Mouse (Mus musculus): Measurements from ENCODE around the gene Gnat3.

Gnat3 gene

DNA sequence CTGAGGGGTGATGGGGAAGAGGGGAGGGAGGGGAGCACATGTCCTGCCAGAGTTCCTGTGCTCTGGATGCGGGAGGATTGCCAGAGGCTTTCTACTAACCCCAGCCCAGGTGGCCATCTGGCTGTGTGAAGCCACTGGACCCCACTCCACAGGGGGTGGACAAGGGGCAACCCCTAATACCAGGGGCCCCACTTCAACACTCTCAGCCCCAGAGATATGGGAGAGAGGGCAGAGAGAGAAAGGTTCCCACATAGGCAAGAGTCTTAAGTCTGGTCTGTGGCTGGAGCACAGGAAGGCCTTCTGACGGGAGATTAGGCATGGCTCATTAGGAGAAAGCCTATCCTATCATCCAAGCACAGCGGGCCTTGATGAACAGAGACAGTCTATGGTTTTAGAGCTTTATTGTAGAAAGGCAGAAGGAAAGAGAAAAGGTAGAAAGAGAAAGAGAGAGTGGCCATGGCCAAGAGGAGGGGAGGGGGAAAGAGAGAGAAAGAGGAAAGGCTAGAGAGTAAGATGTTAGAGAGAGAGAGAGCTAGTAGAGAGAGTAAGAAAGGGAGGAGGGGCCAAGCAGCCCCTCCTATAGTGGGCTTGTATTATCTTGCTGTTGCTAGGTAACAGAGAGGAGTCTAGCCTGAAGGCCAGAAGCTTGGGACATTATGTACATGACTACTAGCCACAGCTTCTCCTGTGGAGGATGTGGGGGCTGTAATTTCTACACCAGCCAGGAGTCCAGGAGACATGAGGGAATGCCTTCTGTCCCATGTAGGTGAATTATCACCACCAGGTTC lies 42.7 kb downstream of the Gnat3 start:
- in situ Hi-C loops (cut with MboI; ENCODE audit: unreplicated experiment in 2 of 2): loop anchor here in 1 of 2 experiments (25.0 kb wide), 1 partner anchor 1018 kb away; no protein-coding TSS in a partner anchor

- in situ Hi-C loops (cut with MboI; ENCODE audit: unreplicated experiment in 2 of 2): loop anchor here in 1 of 2 experiments (25.0 kb wide), 1 partner anchor 1019 kb away; no protein-coding TSS in a partner anchor
These were observed 43.8 kb downstream of the Gnat3 start for GRCm38 (mm10) chr5:18006157-18006556.

GRCm38 (mm10) chr5:18007067-18007466 lies 44.7 kb downstream of the Gnat3 start:
- in situ Hi-C loops (cut with MboI; ENCODE audit: unreplicated experiment in 2 of 2): loop anchor here in 1 of 2 experiments (25.0 kb wide), 1 partner anchor 1020 kb away; no protein-coding TSS in a partner anchor

GRCm38 (mm10) chr5:18010301-18010700 lies 48.0 kb downstream of the Gnat3 start:
- in situ Hi-C loops (cut with MboI; ENCODE audit: unreplicated experiment in 2 of 2): loop anchor here (5.0 to 25.0 kb wide), 5 partner anchors 176 to 1036 kb away; no protein-coding TSS in a partner anchor

DNA sequence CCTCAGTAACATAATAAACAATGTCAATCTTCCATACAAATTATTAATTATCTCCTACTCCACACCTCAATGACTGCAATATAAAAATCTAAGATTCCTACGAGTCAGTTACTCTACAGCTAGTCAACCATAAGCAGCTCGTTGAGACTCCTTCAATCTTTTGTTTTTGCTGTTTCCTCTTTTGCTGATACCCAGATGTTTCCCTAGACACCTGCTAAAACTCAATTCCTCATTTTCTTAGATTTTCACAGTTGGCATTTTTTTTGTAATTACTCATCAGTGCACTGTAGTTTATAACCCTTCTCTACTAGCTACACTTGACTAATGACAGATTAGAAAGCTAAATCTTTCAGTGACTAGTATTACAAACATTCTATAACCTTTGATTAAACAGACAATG lies 50.8 kb downstream of the Gnat3 start:
- in situ Hi-C loops (cut with MboI; ENCODE audit: unreplicated experiment in 2 of 2): loop anchor here (5.0 to 25.0 kb wide), 5 partner anchors 178 to 1038 kb away; no protein-coding TSS in a partner anchor

- in situ Hi-C loops (cut with MboI; ENCODE audit: unreplicated experiment in 2 of 2): loop anchor here (5.0 to 25.0 kb wide), 5 partner anchors 180 to 1040 kb away; no protein-coding TSS in a partner anchor
These were observed 52.0 kb downstream of the Gnat3 start for GRCm38 (mm10) chr5:18014209-18014829.

DNA sequence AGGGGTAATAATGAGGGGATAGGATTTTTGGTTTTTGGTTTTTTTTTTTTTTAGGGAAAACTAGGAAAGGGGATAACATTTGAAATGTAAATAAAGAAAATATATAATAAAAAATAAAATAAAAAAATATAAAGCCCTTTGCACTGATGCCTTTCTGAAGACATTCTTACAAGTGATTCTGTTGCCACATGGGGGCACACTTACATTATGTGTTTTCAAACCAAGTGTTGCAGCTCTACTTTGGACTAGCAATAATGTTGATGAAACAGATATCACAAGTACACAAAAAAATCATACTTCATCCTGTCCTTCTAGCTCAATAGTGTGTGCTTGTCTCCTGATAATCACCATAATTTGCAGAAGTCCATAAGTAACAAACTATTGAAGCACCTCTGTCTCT lies 61.0 kb downstream of the Gnat3 start:
- in situ Hi-C loops (cut with MboI; ENCODE audit: unreplicated experiment in 2 of 2): loop anchor here in 1 of 2 experiments (25.0 kb wide), 1 partner anchor 1036 kb away; no protein-coding TSS in a partner anchor

- in situ Hi-C loops (cut with MboI; ENCODE audit: unreplicated experiment in 2 of 2): loop anchor here (25.0 kb wide), 1 partner anchor 640 kb away; no protein-coding TSS in a partner anchor
These were observed 65.2 kb downstream of the Gnat3 start for GRCm38 (mm10) chr5:18027531-18027930.

GRCm38 (mm10) chr5:18035848-18036638 lies 73.7 kb downstream of the Gnat3 start:
- in situ Hi-C loops (cut with MboI; ENCODE audit: unreplicated experiment in 2 of 2): loop anchor here (25.0 kb wide), 1 partner anchor 649 kb away; no protein-coding TSS in a partner anchor

GRCm38 (mm10) chr5:18043022-18043421 lies 80.7 kb downstream of the Gnat3 start:
- in situ Hi-C loops (cut with MboI; ENCODE audit: unreplicated experiment in 2 of 2): loop anchor here (5.0 to 25.0 kb wide), 4 partner anchors 228 to 1108 kb away; no protein-coding TSS in a partner anchor

- in situ Hi-C loops (cut with MboI; ENCODE audit: unreplicated experiment in 2 of 2): loop anchor here (10.0 to 25.0 kb wide), 3 partner anchors 234 to 1114 kb away; no protein-coding TSS in a partner anchor
These were observed 86.5 kb downstream of the Gnat3 start for GRCm38 (mm10) chr5:18048841-18049240.

DNA sequence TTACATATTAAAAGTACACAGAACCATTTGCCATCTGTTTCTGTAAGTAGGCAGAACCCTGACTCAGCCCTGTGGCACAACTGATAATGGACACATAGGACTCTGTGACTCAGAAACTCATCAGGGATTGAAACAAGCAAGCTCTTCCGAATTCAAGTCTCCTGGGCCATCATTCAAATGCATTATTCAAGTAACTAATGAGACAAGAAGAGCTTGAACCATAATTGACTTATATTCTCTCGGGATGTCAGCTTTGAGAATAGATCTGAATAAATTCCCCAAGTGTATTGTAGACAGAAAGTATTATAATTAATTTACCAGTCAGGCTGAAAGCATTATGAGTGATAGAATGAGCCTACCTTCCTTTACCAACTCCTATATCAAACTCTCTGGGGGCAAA lies 93.0 kb downstream of the Gnat3 start:
- in situ Hi-C loops (cut with MboI; ENCODE audit: unreplicated experiment in 2 of 2): no loop called here
